Mouse (Mus musculus) bone marrow macrophage, adult 2 months (primary cell): Measurements from ENCODE around the gene Olfr630.
"Not testable (repeated sequence)": the region's sequence is repeated elsewhere in the genome, so short reads cannot be mapped to it uniquely, and the experiment has no call there.

ENCODE experiments used
- CTCF ChIP-seq: IDR thresholded peaks from 2 replicates; pipeline ENCODE4 v1.5.1; 2012; ENCODE audit warnings: low read depth, mild to moderate bottlenecking, low read length, moderate library complexity
- POLR2A ChIP-seq: IDR thresholded peaks from 2 replicates; pipeline ENCODE4 v1.6.1; 2012; ENCODE audit warnings: mild to moderate bottlenecking, low read depth, low read length, borderline replicate concordance

- TF ChIP-seq CTCF, POLR2A: not testable (repeated sequence)
Observed at GRCm38 (mm10) chr7:103716398-103716797, 40.7 kb downstream of the Olfr630 start.
